Mouse (Mus musculus) testis, postnatal 14 days (tissue): ENCODE measurements at regions not wholly inside any gene's neighbourhood (a gene's known extent, or its start where the extent isn't known, plus 50 kb on each side); places are given as distances from the start of the nearest gene placed in this dataset.
"Not testable (repeated sequence)": the region's sequence is repeated elsewhere in the genome, so short reads cannot be mapped to it uniquely, and the experiment has no call there.

Source experiments
- DNase-seq: peaks from one replicate; pipeline ENCODE4 v3.0.0; 2021; ENCODE audit warnings: low spot score

DNA sequence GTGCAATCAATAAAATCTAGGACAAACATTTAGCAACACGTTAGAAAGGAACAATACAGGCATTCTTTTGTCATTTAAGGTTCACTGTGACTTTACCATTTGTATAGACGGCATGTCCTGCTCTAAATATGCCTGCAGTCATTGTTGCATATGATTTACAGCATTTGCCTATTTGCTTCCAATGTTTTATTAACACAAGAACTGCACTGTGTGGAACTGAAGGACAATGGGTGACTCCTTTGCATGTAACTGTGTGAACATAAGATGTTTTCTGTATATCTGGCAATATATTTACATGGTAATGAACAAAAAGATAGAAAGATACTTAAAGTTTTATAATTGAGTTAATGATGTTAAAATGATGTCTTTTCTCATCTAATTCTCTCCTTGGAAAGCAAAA lies 57.1 kb downstream of the Pou4f1 start:
- no peak for DNase-seq

DNA sequence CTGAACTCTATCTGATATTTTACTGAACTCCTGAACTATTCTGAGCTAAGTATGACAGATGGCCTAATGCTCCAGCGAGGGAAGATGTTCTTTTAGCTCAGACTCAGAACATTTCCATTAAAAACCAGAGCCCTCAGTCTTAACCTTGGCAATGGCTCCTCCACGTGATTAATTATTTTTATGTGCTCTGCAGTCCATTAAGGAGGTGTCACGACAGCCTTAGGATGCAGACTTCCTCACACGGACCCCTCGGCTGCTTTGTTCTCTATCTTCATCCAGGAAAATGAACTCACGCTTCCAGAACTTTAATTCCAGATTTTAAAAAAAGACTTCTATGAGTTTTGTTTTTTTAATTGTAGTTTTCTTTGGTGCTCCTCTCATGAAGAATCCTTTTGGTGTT lies 57.5 kb downstream of the Pou4f1 start:
- no peak for DNase-seq

DNA sequence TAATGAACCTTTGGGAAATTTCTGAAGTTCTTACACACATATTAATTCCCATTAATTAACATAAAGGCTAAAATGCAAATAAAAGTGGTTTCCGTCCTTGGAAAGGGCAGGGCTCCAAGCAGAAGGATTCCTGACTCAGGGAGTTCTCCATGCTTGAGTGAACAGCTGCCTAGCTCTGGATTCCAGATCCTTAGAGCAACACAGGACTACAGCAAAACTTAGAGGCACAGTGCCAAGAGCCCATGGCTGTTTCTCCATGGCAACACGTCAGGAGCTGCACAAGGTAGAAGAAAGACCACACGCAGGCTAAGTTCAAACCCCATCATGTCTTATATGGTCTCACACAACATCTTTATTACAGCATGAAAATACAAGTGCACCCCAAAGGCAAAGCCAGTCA lies 61.7 kb downstream of the Pou4f1 start:
- no peak for DNase-seq

DNA sequence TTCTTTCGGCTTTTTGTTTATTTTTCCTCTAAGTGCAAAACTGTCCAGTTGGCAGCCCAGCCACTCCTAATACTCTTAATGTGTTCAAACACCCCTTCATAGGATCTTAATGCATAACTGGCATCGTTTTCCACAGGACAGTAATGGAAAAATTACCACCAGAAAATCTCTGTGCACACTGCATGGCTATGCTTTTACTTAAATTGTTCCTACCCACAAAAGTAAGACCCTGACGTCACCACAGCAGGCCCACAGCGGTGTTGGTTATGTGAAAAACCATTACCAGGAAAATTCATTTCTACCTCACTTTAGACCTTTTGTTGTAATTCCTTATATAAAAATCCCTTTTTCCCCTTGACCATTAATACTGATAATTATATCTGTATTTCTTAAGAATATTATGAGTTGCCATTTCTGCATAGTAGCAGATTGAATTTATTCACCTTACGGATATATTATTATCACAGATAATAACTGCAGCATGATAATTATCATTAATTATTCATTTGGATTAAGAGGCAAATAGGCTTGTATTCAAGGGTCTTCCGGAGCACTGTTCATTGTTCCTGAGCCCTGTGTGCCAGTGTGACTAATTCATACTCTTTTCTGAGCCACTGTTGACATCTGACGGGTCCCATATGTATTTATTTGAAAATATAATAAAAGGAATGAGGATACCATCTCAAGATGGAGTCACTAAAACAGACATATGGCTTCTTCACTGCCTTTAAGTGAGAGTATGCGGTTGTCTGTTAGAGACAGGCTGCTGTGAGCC lies 78.3 kb downstream of the Pou4f1 start:
- DNase-seq = no peak

DNA sequence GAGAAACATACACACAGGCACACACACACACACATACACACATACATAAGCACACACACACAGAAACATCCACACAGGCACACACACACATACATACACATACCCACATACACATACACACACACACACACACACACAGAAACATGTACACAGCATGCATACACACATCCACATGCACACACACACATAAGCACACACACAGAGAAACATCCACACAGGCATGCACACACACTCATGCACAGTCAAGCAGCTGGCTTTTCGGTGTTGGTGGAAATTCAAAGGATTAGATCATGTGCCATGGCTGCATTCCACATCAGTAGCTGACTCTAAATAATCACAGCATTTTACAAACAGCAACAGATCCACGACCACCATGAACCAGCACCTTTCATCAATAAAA lies 78.9 kb downstream of the Pou4f1 start:
- DNase-seq = no peak

DNA sequence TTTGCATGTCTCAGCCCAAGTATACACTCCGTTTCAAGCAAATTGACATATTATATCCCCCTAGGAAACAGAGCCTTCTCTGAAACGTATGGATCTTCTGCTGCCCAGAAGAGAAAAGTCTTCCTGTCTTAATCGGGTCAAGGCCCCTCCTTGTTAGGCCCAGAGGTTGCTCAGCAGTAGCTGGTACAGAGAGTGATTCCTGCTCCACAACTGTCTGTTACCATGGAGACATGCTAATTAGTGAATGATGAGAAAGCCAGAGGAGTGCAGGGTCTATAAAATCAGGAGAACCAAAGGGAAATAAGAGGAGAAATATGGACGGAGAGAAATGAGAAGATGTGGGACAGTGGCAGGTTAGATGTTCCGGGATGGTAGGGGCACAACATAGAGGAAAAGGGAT lies 86.8 kb downstream of the Pou4f1 start:
- DNase-seq = no peak

DNA sequence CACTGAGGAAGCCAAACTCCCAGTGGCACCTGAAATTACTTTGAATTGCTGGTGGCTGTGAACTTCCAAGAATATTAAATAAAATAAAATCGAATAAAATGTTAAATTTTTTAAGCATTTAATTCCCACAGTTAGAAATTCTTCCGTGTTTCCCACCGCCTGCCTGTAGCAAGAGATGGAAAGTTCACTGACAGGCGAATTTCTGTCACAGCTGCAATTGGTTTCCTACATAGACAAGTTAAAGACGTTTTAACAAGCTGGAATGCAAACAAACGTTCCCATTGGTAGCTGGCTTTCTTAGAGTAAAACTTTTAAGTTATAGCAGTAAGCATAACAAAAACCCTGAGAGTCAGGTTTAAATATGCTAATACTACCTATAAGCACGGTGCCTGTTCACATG lies 95.0 kb downstream of the Pou4f1 start:
- DNase-seq = no peak

DNA sequence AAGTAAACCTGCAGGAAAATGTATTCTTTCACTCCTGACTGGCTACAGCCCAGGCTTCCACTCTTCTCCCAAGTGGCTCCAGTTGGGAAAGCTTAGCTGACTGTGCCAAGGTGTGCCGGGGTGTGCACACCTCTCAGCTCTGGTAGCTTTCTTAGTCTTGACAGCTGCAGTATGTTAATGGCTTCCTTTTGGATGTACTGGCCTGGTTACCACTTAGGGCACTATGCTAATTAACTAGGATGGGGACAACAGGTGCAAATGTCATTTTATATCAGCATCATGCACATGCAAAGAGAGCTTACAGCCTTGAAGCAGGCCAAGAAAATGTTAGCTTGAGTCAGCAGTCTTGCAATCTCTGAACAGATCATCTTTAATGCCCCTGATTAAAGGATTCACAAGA lies 111.2 kb downstream of the Pou4f1 start:
- no peak for DNase-seq

DNA sequence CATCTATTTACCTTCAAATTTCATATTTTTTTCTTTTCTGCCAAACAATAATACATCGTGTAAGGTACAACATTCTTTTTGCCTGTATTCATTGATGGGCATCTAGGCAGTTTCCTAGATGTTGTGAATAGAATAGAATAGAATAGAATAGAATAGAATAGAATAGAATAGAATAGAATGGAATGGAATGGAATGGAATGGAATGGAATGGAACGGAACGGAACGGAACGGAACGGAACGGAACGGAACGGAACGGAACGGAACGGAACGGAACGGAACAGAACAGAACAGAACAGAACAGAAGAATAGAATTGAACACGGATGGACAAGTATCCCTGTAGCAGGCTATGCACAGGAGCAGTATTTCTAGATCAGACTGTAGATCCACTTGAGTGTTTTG lies 131.0 kb downstream of the Pou4f1 start:
- not testable (repeated sequence) for DNase-seq

DNA sequence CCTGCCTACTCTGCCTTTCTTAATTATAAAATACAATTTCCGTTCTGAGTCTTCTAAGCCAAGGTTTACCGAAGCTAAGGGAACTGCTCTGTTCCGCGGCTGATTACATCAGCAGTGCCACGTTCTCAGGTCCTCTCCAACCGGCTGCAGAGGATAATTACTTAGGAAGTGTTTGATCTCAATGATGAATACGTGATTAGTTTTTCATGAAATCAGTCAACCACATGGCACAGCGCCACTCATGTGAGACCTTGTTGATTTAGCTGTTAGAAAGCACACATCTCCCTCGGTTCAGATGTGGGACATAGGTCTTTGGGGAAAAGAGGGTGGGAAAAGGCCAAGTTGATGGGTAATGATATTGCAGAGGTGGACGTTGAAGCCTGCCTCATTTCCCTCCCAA lies 141.7 kb downstream of the Pou4f1 start:
- no peak for DNase-seq

DNA sequence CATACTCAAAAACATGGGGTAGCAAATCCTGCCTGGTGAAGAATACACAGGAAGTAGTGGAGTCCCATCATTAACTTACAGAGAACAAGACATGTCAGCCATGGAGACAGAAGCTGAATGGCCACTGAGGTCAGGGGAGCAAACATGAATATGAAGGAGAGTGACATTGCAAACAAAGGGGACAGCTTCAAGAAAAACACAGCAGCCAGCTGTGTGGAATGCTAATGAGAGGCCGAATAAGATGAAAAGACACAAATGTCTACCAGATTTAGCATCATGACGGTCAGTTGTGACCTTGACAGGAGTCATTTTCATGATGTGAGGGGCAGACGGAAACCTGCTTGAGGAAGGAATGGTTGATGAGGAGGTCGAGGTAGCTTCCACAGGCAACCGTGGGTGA lies 167.7 kb downstream of the Pou4f1 start:
- DNase-seq = no peak

DNA sequence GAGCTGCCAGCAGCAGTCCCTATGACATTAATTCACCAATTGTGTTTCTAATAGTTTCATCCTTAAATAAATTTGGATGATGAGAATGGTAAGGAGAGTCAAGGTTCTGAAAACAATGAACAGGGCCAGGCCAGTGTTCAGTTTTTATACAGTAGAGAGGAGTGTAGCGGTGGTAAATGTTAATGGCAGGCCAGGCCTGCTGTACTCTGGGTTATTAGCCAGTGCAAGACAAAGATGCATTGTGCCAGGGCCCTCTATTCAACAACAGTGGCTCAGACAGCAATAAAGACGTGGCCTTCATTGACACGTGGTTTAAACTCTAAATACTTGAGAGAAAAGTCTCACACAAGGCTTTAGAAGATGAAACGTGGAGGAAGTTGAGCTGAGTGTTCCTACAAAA lies 169.5 kb downstream of the Pou4f1 start:
- DNase-seq = no peak

DNA sequence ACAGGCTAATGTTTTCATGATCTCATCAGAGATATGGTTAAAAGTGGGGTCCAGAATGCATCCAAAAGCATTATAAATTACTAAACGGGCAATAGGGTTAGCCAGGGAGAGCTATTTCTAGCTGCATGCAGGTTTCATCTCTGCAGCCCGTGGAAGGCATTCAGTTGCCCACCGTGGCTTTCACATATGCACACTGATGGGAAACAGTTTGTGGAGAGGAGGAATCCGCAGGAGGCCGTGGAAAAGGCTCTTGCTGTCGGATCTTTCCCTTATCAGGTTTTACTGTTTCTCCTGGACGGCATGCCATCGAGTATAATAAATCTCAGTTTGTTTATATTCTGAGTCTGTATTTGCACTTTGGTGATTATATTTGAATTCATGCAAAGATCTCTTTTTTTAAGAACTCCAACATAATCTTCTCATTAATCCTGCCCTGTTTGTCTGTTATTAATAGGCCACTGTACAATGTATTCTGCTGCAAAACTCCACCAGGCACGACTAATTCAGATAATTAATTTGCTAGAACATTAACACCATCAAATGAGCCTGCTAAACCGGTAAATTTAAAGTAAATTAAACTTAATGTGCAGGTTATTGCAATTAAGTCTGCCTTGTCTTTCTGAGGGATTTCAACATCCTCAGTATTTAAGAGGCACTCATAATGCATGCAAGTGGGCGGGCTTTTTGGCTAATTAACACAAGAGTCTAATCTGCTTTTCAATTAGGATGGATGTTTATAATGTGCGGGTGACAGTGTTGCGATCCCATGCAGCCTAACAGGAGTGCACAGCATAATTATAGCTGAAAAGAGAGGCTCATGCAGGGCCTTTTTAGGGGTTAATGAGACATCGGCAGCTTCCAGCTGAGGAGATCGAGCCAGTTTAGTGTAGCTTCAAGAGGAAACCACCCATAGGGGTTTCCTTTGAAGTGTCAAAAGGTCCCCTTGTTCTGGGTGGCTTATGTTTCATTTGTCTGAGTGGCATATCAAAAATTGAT lies 170.2 kb downstream of the Pou4f1 start:
- no peak for DNase-seq

DNA sequence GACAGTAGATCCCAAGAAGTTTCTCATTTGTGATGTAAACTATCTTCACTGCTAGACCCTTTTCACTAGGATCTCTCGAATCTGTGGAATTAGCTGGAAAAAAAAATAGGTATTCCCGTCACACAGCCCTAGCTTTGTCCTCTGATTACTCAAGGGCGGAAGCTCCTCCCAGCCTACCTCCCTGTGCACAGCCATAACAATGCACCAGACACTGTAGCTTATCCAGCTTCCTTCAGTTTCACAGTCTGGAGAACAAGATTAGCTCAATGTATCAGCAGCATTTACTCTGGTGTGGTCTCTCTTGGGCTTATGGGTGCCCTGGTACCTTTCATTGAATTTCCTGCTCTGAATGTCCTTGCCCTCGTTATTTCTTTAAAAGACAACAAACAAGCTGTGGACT lies 174.0 kb downstream of the Pou4f1 start:
- DNase-seq = no peak

DNA sequence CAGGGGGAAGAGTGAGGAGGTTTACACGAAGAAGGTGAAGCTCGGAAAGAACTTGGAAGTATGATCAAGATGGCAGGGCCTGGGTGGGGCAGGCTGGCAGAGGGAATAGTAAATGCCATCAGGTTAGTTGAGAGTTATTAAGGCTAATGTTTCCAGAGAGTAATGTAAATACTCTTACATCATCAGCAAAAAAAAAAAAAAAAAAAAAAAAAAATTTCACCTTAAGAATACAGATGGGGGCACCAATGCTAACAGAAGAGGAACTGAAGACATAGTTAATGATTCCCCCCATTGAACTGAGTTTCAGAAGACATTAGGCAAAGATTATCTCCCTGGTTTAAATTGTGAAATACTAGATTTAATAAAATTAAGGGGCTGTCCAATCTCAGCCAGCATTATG lies 174.7 kb downstream of the Pou4f1 start:
- DNase-seq = no peak

DNA sequence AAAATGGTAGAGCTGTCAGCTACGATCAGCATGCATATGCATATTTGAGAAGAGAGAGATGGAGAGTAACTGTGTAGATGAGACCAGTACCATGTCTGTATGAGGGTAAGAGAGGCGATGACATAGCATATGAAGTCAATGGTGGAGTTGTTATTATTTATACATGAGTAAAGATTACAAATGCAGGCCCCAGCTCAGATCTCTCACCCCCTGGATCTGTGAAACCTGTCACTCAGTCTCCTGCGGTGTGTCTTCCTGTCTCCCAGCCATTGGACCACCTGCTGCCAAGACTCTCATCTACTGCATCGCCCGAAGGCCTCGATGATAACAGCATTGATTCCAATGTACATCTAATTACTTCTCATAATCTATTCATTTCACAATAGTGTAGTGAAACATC lies 187.4 kb downstream of the Pou4f1 start:
- no peak for DNase-seq

DNA sequence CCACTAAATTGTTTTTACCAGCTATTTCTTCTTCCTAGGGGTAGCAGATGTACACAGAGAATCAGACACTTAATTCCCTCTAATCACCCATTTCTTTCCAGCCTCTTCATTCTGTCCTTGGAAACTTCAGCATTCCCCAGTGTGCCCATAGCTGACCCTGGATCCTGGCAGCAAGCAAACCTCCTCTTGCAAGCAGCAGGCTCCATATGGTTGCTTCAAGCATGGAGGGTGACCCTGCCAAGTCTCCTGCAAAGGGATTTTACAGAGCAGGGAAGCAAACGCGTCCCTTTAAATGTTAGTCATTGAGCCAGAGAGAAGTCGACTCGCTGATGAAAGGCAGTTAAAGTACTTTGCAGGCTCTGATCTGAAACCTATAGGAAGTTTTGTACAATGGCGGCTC lies 187.9 kb downstream of the Pou4f1 start:
- no peak for DNase-seq

DNA sequence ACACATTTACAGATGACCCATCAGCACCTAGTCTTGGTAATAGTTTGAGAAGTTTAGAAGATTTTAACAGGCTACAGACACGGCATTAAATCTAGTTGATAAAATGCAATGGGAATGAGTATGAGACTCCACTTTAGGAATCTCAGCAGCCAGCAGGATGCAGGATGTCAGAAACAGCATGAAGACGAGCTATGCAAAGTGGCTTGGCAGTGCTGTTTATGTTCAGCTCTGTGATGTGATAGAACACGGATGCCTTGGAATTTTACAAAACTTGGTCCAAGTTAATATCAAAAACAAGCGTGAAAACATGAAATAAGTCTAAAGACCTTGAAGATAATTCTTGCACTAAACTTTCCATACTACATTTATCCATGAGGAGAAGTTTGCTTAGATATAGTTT lies 193.0 kb downstream of the Pou4f1 start:
- DNase-seq = no peak

DNA sequence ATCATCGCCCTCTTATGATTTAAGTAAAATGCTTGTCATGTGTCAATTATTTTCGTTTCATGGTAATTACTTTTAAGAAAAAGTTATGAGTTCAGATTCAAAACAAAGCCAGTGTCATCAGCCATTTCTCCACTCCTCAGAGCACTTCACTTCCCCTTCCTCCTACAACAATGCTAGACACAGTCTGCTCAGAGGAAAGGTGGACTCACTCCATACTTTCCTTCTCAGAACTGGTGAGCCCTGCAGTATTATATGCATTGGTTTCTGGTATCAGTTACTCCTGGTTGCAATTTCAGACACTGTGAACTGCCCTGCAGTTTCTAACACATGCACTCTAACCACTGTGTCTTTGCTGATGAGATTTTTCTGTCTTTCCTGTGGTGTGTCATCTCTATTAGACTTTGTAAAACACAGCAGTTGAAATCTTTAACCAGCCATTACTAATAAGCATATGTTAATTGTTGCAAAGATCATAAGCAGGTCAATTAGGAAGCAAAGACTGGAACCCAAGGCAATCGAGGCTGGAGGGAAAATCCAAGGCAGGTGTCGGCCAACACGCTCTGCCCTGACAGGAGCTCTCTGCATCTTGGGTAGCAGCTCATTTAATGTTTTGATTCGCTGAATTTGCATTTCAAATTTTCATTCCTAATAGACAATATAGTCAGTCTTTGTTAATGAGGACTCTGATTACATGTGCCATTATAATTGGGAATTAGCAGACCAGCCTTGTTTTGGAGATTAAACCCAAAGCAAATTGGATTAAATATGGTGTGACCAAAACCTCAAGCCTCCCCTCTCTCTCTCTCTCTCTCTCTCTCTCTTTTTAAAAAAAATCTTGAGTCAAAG lies 202.7 kb downstream of the Pou4f1 start:
- no peak for DNase-seq

DNA sequence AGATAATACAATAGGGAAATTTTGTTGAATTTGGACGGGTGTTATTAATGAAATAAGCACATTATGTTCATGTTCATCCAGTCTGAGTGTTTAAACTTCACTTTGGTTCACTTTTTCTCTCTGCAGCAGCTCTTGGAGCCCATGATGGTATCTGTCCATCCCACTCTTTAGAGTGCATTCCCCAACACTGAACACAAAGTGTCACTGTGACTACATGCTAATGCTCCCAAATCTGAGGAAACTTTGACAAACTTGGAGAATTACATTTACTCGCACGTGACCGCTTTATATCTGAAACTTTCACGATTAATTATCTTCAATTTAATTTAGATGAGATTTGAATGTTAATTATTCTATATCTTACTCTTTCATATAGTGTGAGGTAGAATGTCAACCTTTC lies 250.8 kb downstream of the Pou4f1 start:
- no peak for DNase-seq

DNA sequence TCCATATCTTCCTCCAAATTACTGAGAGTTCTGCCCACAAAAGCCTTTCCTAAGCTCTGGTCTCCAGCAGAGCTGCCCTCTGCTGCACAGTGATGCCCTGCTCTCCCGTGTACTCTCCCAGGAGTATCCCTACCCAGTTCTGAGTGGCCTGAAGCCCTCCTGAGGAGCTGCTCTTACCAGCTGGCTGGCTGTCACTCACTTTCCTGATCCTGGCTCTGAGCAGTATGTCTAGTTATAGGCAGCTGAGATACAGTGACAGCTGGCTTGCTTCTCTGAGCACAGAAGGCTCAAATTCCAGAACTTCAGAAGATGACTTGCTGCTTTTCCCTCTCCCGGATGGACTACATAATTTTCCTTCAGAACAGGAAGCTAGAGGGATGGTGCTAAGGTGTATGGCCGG lies 257.1 kb downstream of the Pou4f1 start:
- no peak for DNase-seq

DNA sequence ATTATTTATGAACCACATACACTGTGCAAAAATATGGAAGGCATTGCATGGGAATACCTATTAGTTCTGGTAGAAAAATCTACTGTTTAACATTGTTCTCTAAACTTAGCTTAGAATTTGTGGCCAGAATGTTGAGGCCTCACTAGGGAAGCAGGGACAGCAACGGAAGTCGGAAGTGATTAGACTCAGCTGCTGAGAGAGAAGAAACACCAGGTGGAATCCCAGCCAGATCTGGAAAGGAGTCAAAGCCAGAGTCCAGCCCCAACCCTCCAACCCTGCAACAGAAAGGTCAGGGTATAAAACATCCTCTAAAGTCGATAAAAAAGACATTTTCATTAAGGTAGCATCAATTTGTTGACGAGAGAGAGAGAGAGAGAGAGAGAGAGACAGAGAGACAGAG lies 258.9 kb downstream of the Pou4f1 start:
- DNase-seq = no peak
